Mouse (Mus musculus): ENCODE data around the gene Pabpc1l.

Pabpc1l gene

DNA sequence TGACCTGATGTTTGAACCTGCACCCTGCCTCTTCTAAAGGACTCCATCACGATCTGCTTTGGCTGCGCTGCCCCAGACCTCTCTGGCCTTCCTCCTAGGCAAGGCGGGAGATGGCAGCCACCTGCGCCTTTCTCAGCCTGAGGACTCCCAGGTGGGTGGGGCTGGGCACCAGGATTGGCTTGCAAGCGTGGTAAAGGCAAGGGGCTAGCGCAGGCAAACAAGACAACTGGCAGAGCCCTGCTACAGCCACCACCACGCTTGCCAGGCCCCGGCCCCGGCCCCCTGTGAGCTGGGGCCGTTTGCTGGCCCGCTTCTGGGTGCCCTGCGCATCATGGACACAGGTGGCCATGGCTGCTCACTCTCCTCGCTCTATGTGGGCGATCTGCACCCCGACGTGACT is at the start of gene Pabpc1l:
Pabpc1l (plus strand) TSS at position 301 of the 400 bp plus-strand sequence.
- DNase-seq, result no peak

DNA sequence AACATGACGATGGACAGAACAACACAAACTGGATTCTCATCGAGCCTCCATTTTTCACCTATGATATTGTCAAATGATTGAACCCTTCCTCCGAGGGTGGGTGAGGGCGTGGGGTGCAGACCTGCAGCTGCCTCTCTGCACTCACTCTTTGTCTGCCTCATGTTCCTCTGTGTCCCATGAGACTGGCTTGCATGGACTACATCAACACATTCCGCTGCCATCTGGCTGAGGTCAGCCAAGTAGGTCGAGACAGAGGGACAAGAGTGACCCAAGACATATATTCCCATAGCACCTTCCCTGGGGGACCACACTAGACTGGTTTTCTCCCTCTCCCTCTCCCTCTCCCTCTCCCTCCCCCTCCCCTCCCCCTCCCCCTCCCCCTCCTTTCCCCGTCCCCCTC is 48.8 kb upstream of the Pabpc1l start:
- no peak for DNase-seq

DNA sequence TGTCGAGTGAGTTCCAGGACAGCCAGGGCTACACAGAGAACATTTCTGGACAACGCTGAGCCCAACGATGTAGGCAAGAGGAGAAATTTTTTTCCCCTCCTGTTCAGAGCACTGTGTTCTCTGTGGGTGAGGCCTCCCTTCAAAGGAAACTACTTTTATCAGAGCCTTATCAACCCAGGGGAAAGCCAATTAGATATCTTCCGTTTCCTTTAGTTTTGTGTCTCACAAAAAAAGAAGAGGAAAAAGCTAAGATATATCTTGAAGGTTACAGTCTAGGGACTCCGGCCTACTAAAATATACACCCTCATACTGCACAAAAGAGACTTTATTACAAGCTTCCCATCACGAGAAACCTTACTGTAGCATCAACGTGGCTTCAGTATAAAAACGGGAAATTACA is 38.0 kb upstream of the Pabpc1l start:
- DNase-seq, result no peak

- no peak for DNase-seq
These were observed 32.4 kb upstream of the Pabpc1l start for GRCm38 (mm10) chr2:163992871-163993270.

GRCm38 (mm10) chr2:163994654-163994976 is 30.6 kb upstream of the Pabpc1l start, which contains the start of gene Ywhab:
Ywhab (plus strand) TSS chr2:163994960.
- no peak for DNase-seq

- DNase-seq, result peak; percentile 86 to 88
These were observed 30.0 kb upstream of the Pabpc1l start for GRCm38 (mm10) chr2:163994977-163995862.

GRCm38 (mm10) chr2:163996275-163996674 is 29.0 kb upstream of the Pabpc1l start:
- DNase-seq, result no peak

GRCm38 (mm10) chr2:163996899-163997298 is 28.4 kb upstream of the Pabpc1l start:
- DNase-seq, result no peak

GRCm38 (mm10) chr2:163998981-163999380 is 26.3 kb upstream of the Pabpc1l start:
- DNase-seq, result no peak

GRCm38 (mm10) chr2:164002637-164003036 is 22.6 kb upstream of the Pabpc1l start:
- DNase-seq, result no peak

DNA sequence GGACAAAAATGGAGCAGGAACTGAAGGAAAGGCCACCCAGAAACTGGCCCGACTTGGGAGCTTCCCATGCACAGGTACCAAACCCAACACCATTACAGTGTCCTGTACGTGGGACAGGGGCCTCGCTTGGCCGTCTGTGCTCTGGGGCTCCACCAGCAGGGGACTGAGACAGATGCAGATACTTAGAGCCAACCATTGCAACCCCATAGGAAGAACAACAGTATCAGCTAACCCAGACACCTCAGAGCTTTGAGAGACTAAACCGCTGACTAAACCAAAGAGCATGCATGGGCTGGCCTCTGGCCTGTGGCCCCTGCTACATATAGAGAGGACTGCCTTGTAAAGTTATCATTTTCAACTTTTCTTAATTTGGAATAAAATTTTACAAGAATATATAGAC is 20.7 kb upstream of the Pabpc1l start:
- no peak for DNase-seq

DNA sequence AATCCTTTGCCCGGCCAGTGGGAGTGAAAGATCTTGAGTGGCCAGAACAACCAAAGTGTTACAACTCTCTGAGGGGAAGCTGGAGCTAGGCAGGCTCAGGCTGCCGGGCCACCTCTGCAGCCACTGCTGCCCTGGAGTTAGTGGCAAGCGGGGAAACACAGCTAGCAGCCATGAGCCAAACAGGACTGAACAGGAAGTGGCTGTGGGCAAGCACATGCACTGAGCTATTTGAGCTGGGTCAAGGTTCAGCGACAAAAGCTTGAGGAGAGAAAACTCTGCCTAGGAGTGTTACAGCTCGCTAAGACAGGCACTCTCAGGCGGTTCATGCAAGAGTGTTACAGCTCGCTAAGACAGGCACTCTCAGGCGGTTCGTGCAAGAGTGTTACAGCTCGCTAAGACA is 18.3 kb upstream of the Pabpc1l start:
- peak; percentile 42 to 46 for DNase-seq

GRCm38 (mm10) chr2:164007547-164007946 is 17.7 kb upstream of the Pabpc1l start:
- no peak for DNase-seq

DNA sequence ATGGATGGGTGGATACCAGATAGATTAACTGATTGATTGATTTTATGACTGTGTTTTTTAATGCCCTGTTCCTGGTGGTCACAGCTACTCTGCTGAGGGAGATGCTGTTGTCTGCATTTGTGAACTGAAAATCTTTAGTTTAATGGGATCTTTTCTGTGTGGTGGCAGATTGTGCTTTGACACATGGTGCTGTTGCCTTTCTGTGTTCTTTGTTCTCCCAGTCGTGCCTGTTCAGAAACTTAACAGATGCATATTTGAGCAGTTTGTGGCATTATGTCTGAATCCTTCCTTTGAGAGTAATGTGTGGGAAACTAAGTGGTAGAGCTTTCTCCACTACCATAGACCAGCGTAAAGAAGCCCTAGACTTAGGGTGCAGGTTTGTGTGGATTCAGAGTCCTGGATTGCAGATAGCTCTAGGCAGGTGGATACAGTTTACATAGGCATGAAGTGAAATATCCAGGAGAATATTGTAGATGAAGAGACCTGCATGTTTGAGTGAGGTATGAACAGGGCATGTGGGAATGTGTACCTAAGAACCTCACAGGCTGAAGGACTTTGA is 17.2 kb upstream of the Pabpc1l start:
- DNase-seq, result no peak

GRCm38 (mm10) chr2:164009227-164009626 is 16.0 kb upstream of the Pabpc1l start:
- DNase-seq, result no peak

DNA sequence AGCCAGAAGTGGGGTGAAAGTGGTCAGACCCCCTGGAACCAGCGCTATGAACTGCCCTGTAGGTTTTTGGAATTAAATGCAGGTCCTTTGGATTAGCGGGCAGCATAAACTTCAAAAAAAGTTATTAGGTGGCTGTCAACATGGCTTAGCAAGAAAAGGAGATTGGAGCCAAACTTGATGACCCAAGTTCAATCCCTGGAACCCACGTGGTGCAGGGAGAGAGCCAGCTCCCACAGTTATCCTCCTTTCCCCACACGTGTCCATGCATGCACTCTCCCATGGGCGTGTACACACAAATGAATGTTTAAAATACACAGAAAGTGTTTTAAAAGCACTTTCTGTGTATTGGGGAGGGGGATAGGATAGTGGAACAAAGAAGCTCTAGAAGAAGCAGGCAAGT is 14.8 kb upstream of the Pabpc1l start:
- no peak for DNase-seq

DNA sequence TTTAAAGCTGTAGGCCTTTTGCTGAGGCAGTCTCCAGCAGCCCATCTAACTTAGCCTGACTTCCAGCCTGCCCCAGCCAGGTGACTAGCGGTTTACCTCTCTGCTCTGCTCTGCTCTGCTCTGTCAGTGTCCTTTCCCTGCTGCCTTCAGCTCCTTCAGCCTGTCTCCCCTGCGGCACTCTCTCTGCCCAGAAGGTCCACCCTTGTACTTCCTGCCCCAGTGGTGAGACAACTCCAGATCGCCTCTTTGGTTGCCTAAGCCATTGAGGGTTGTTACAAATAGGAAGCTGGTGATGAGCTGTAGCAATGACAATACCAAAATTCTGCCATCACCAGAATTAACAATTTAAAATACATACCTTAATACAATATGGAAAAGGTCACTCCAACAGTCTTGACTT is 14.3 kb upstream of the Pabpc1l start:
- DNase-seq, result no peak

- DNase-seq, result no peak
These were observed 9.9 kb upstream of the Pabpc1l start for GRCm38 (mm10) chr2:164015304-164015703.

DNA sequence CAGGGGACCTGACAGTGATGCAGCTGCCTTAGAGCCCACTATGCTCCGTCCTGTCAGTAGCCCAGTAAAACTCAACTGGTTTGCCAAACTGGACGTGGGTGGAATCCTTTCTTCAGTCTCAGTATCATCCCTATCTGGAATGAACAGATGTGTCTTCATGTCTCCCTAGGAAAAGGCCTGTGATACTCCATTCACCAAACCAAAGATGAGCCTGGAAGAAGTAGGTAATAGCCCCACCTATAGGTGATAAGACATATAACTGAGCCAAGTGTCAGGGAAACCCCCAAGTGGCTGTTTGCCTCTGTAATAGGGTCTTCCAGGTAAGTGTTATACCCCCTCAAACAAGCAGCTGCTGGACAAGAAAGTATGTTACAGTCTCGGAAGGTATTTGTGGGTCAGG is 6.3 kb upstream of the Pabpc1l start:
- DNase-seq, result no peak

DNA sequence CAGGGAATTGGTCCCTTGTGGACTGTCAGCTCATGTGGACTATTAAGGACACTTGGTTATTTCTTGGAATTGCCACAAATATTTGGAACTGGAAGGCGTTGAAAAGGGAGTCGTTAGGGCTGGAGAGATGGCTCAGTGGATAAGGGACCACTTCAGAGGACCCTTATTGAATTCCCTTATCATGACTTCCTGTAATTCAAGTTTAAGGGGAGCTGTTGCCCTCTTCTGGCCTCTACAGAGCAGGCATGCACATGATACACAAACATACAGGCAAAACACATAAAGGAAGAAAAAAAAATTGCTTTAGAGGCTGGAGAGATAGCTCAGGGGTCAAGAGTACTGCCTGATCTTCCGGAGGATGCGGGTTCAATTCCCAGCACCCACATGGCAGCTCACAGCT is 5.3 kb upstream of the Pabpc1l start:
- no peak for DNase-seq

DNA sequence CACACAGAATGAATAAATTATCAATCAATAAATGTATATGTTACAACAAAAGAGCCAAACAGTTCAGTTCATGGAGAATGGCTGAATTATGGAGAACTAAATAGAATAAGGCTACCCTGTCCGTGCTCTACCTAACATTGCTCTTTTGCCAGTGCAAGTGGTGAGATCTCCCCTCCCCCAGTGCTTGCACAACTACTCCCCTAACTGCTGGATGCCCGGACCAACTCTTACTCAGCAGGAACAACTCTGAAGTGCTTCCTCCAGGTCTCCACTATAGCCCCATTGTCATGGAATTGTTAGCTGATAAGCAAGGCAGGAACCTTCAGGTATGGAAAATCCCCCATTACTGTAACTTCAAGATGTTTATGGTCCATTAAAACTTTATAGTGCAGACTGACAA is 3.1 kb upstream of the Pabpc1l start:
- DNase-seq, result no peak

DNA sequence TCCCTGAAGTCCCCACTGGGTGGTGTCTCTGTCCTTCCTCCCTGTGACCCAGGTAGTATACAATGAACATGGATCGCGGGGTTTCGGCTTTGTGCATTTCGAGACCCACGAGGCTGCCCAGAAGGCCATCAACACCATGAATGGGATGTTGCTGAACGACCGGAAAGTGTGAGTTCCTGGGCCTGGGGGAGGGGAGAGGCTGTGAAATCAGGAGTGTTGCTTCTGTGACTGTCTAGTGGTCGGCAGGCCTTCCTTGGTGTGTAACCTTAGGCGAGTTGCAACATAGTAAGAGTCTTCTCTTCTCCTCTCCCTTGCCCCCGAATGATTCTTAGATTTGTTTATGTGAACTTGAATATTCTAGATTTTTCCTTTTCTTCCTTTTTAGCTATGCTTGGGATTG is 5.9 kb downstream of the Pabpc1l start:
- no peak for DNase-seq

DNA sequence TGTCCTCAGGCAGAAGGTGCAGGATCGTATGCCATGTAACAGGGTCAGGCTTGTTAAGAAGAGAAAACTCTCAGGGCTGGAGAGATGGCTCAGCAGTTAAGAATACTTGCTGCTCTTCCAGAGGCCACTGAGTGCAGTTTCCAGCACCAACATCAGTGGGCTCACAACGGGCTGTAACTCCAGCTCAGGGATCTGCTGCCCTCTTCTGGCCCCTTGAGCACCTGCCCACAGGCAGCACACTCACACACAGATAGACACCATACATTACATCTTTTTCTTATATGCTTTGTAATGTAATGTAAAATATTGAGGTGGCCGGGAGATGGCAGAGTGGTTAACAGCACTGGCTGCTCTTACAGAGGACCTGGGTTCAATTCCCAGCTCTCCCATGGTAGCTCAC is 7.7 kb downstream of the Pabpc1l start:
- DNase-seq, result no peak

DNA sequence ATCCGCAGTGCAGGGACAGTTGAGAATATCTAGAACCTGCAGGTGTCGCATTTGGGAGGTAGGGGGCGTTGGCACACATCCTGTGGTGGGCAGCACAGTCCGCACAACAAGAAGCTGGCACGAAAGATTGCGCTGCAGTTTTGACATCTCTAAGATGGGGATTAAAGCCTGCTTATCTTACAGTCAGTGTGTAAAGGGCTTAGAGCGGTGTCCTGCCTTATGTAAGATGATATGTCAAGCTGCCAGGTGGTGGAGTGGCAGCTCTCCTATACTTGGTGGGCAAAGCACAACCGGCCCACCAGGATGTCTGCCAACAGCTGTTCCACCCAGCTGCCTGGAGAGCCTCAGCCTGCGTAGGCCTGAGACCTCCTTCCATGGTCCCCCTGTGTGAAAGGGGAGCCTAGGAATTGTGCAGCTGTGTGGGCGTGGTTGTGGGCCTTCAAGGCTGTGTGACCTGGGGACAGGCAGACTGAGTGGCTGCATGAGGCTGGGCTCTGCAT is 11.3 kb downstream of the Pabpc1l start:
- DNase-seq, result no peak
